Mouse (Mus musculus) neural tube, embryonic 13.5 days (tissue): ENCODE measurements around the gene Acad8. TPM values are rescaled to one million over a fixed set of nuclear protein-coding genes. Genes with fewer than 3 reads are reported as not detected.

Experiments used
- ATAC-seq: fragments of 200-750 bp; cut with Nextera tagmentation; 2 replicates; pipeline ENCODE4 v1.8.0; 2017; ENCODE audit warnings: low read depth, mild to moderate bottlenecking, moderate TSS enrichment, moderate library complexity
- H3K27ac ChIP-seq: fragments of 300-500 bp; sonication (generic); replicated peaks from 2 replicates; pipeline ENCODE4 v1.5.1; 2015; ENCODE audit warnings: moderate library complexity, mild to moderate bottlenecking, inconsistent platforms
- H3K27me3 ChIP-seq: fragments of 300-500 bp; sonication (generic); 2 replicates; pipeline ENCODE4 v1.6.1; 2015; ENCODE audit warnings: mild to moderate bottlenecking, inconsistent platforms
- H3K36me3 ChIP-seq: fragments of 300-500 bp; sonication (generic); 2 replicates; pipeline ENCODE4 v1.6.1; 2015; ENCODE audit warnings: mild to moderate bottlenecking, inconsistent platforms
- H3K4me1 ChIP-seq: fragments of 300-500 bp; sonication (generic); replicated peaks from 2 replicates; pipeline ENCODE4 v1.6.1; 2015; ENCODE audit warnings: inconsistent platforms
- H3K4me2 ChIP-seq: fragments of 300-500 bp; sonication (generic); 2 replicates; pipeline ENCODE4 v1.6.1; 2015; ENCODE audit warnings: inconsistent platforms, mild to moderate bottlenecking, moderate library complexity
- H3K4me3 ChIP-seq: fragments of 300-500 bp; sonication (generic); 2 replicates; pipeline ENCODE4 v1.5.1; 2015; ENCODE audit warnings: mild to moderate bottlenecking, inconsistent platforms
- H3K9ac ChIP-seq: fragments of 300-500 bp; sonication (generic); 2 replicates; pipeline ENCODE4 v1.6.1; 2015; ENCODE audit warnings: moderate library complexity, mild to moderate bottlenecking, inconsistent platforms
- H3K9me3 ChIP-seq: fragments of 300-500 bp; sonication (generic); 2 replicates; pipeline ENCODE4 v1.6.1; 2016; ENCODE audit warnings: inconsistent platforms
- WGBS: fragments of 180-500 bp; shearing (Covaris S2); methylation state at CpG from one replicate; pipeline ENCODE4 v1.1.7; 2015; 5-methylcytosine and 5-hydroxymethylcytosine counted together
- polyA plus RNA-seq: library from polyadenylated mRNA; unstranded; fragments of >200 nt; fragmentation: Nextera tagmentation; extraction: Ambion mirVana; gene quantifications from 2 replicates; pipeline ENCODE4 v1.2.1, GENCODE M21; 2015

Acad8 gene
- 30.7 and 34.2 TPM in 2 replicates for polyA plus RNA-seq

DNA sequence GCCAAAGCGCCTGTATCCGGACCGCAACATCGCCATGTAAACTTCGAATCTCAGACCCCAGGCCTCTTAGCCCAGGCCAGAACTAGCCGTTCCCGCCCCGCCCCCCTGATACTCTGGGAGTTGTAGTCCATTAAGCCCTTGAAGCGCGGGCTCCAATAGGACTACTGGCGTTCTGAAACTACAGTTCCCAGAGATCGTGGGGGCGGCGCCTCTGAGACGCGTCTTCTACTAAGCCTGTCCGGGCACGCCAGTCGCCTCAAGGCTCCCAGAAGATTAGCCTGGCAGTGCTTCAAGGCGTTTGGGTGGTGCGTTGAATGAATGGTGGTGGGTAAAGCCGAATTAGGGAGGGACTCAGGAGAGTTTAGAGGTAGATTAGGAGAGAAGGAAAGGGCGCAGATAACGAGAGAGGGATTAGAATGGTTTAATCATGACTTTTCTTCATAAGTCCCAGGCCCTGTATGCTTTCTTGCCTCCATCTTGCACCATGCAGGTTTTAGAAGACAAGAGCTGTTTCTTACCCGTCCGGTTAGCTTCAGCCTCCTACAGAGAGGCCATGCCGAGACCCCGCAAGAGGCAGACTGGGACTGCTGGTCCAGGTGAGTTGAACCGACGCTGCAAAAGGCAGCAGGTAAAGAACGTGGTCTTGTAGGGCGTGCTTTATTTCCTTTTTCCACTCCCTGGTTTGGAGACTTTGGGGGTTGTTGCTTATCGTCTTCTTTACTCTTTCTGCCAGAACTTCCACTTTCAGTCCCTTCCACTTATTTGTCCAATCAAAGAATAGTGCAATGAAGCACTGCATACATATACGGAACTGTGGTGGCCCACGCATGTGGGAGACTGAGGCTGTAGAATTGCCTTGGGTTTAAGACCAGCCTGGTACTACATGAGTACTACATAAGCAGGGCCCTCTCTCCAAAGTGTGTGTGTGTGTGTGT lies at the start of gene Acad8, which contains the start of gene Thyn1:
TSS of gene Acad8 (minus strand) at position 106 of the 935 bp plus-strand sequence.
TSS of gene Thyn1 (plus strand) at position 250 of the 935 bp plus-strand sequence.
- no peaks in the 10 kb centered on the region for H3K27me3 ChIP-seq
- peak; percentile 100 for ATAC-seq
- 2% methylated on average over 35 of the region's 35 CpGs for WGBS
- H3K27ac ChIP-seq: peak within 1 kb of the TSS; percentile 71
- H3K9me3 ChIP-seq: no peaks in the 10 kb centered on the region
- H3K9ac ChIP-seq: peak within 1 kb of the TSS; percentile 88
- H3K36me3 ChIP-seq: peaks cover 22% of the 10 kb centered on the region
- peak within 1 kb of the TSS; percentile 90 for H3K4me2 ChIP-seq
- peaks cover 27% of the 10 kb centered on the region for H3K4me1 ChIP-seq
- peak within 1 kb of the TSS; percentile 77 for H3K4me3 ChIP-seq

DNA sequence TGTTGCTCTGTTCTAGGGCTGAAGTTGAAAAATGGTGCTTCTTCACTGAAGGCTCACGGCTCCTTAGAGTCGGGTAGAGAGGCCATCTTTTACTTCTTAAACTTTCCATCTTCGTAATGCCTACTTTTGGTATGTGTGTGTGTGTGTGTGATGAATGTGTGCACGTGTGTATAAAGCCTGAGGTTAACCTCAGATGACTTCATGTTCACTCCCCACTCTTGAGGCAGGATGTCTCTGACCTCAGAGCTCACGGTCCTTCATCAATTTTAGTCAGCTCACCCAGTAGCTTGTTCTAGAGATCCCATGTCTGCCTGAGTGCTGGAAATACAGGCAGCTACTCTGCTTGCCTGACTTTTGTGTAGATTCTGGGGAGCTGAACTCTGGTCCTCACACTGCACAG lies 44.5 kb upstream of the Acad8 start:
- H3K9ac ChIP-seq: no peak overlapping the region
- H3K27ac ChIP-seq: no peak overlapping the region
- 92% methylated on average over 5 of the region's 5 CpGs for WGBS
- no peak overlapping the region for H3K4me2 ChIP-seq
- H3K9me3 ChIP-seq: no peaks in the 10 kb centered on the region
- no peaks in the 10 kb centered on the region for H3K4me1 ChIP-seq
- peaks cover 92% of the 10 kb centered on the region for H3K36me3 ChIP-seq
- ATAC-seq: no peak
- H3K27me3 ChIP-seq: no peaks in the 10 kb centered on the region
- no peak overlapping the region for H3K4me3 ChIP-seq

DNA sequence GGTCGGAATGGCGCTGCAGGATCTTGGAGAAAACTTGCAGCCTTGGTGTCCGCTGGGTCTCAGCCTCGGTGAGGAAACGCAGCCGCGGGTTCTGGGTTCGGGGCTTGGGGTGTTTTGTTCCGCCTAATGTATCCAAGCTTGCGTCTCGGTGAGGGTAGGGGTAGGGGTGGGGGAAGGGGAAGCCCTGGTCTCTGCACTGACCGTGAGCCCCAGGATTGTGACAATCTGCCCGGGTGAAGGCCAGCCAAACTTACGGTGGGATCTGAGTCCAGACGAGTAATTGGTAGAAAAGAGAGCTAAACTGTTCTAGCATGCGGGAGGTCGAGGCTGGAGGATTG lies 31.4 kb upstream of the Acad8 start:
- WGBS: under 1% methylated on average over 17 of the region's 17 CpGs
- Histone ChIP-seq H3K9ac (peak overlapping the region; percentile 81), H3K4me3 (peak overlapping the region; percentile 84), H3K9me3 (no peaks in the 10 kb centered on the region), H3K36me3 (no peaks in the 10 kb centered on the region; the same call in 1 of the 2 replicates), H3K27ac (0 out of 2 replicates have a peak overlapping the region, but pooled peaks have one; percentile 34), H3K4me1 (peaks cover 52% of the 10 kb centered on the region), H3K4me2 (peak overlapping the region; percentile 86), H3K27me3 (no peaks in the 10 kb centered on the region)
- peak; percentile 41 for ATAC-seq

DNA sequence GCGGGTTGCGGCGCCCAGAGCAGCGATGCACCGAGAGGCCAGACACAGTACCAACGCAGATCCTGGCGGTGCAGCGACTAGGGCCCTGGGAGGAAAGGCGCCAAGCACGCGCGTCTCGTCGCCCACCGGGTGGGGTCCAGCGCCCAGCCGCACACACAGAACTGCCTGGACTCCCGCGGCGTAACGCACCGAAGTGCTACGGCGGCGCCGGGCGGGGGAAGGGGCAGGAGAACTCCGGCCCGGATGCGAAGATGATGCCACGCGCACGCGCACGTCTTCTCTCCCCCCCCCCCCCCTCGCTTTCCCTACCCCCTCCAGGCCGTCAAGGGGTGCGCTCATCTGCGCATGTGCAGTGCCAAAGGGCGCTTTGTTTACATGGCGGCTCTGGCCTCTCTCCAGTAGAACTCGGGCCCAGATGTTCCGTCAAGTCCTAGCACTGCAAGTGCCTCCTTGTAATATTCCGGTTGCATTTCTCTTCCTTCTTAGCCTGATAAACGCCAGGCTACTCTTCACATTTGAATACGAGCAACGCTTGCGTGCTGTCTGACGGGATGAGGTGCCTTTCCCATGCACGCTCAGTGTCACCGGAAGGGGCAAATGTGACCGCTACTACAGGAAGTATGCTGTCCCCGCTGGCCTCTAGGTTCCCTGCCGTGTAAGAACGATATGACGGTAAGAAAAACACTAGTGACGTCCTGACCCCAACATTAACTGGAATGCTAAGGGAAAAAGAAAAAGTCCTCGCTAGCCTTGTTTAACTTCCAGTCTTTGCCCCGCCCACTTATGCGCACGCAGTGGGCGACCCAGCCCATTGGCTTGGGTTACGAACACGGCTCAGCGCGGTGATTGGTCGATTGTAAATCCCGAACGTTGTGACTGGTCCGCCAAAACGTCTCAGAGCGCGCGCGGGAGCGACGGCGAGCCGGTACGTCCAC lies 30.7 kb upstream of the Acad8 start, which contains the start of the genes Vps26b and Ncapd3:
TSS of gene Vps26b (minus strand) at position 238 of the 935 bp plus-strand sequence.
TSS of gene Ncapd3 (plus strand) at position 348 of the 935 bp plus-strand sequence.
- no peaks in the 10 kb centered on the region; the same call in 1 of the 2 replicates for H3K36me3 ChIP-seq
- no peaks in the 10 kb centered on the region for H3K9me3 ChIP-seq
- H3K27me3 ChIP-seq: no peaks in the 10 kb centered on the region
- under 1% methylated on average over 79 of the region's 80 CpGs for WGBS
- H3K27ac ChIP-seq: peak within 1 kb of the TSS; percentile 96
- H3K4me1 ChIP-seq: peaks cover 55% of the 10 kb centered on the region
- H3K4me2 ChIP-seq: peak within 1 kb of the TSS; percentile 86
- peak within 1 kb of the TSS; percentile 84 for H3K4me3 ChIP-seq
- peak within 1 kb of the TSS; percentile 98 for H3K9ac ChIP-seq
- peak; percentile 96 for ATAC-seq

DNA sequence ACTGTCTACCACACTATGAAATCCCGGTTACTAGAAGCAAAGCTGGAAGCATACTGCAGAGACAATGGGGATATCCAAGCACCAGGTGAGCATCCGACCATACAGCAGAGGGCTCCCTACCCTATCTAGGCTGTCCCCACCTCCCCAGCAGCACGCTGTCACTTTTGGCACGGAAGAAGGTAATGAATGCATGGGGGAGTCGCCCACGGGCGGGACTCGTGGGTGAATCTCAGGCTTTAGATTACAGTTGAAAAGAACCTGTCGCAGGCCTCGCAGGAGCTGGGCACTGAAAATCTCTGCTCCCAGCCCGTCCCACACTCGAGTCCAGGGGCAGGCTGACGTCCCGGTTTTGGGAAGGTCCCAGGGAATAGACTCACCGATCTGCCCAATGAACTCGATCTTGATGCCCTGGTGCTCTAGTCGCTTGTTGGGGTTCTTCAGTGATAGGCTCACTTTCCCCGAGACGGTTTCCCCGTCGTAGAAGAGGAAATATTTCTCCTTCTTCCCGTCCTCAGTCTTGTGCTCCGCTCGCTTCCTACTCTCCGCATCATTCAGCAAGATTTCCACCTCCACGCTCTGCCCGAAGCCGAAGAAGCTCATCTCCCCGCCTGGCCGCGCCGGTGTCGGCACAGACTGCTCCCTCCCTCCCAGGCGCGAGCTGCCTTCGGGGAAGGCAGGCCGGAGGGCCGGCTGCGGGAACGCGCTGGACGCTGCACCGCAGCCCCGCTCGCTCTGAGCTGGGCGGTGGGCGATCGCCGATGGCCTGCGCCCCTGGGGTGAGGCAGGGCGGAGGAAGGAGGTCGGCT lies 29.9 kb upstream of the Acad8 start:
- peak overlapping the region; percentile 86 for H3K4me2 ChIP-seq
- H3K9me3 ChIP-seq: no peaks in the 10 kb centered on the region
- H3K36me3 ChIP-seq: peaks cover 2% of the 10 kb centered on the region; the same call in 1 of the 2 replicates
- H3K4me3 ChIP-seq: peak overlapping the region; percentile 84
- peaks cover 62% of the 10 kb centered on the region for H3K4me1 ChIP-seq
- H3K9ac ChIP-seq: peak overlapping the region; percentile 98
- WGBS: 1% methylated on average over 52 of the region's 52 CpGs
- no peaks in the 10 kb centered on the region for H3K27me3 ChIP-seq
- peak overlapping the region; percentile 96 for H3K27ac ChIP-seq
- ATAC-seq: peak; percentile 58

DNA sequence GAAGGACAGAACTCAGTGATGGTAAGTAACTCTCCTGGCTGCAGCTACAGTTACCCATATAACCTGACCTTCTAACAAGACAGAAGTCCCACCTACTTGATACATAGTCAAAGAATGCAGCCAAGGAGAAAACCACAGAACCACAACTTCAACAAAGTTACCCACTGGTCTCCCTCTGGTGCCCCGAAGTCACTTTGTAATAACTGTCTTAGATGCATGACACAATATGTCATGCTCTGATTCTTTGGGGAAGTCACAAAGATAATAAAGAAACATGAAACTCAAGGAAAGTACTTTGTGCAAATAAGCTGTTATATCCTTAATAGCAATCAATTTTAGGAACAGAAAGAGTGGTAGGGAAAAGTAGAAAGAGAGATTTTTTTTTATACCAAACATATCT lies 27.3 kb upstream of the Acad8 start:
- H3K4me3 ChIP-seq: 0 out of 2 replicates have a peak overlapping the region, but pooled peaks have one; percentile 9
- H3K4me2 ChIP-seq: peak overlapping the region; percentile 86
- H3K4me1 ChIP-seq: peaks cover 65% of the 10 kb centered on the region
- no peaks in the 10 kb centered on the region for H3K27me3 ChIP-seq
- H3K9ac ChIP-seq: no peak overlapping the region
- H3K9me3 ChIP-seq: no peaks in the 10 kb centered on the region
- H3K36me3 ChIP-seq: peaks cover 9% of the 10 kb centered on the region
- ATAC-seq: no peak
- 88% methylated on average over 1 of the region's 1 CpGs for WGBS
- no peak overlapping the region for H3K27ac ChIP-seq

DNA sequence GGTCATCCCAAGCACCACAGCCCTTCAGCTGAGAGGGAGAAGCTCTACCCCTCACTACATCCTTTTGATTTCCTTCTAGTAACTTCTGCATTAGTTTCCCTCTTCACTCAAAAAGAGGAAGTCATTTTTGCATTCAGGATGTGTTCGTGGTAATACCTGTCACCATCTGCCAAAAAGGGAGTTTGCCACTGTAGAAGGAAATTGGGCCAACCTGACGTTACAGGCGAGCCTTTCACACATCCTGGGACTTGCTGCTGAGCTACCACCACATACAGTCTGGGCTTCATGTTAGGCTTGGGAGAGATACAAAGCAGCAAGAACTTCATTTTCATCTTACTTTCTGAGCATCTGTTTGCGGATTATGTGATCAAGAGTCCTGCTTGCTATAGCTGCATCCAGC lies 24.3 kb upstream of the Acad8 start:
- Histone ChIP-seq H3K4me1 (peaks cover 52% of the 10 kb centered on the region), H3K27me3 (no peaks in the 10 kb centered on the region), H3K27ac (no peak overlapping the region), H3K9ac (no peak overlapping the region), H3K4me2 (no peak overlapping the region), H3K36me3 (peaks cover 26% of the 10 kb centered on the region), H3K4me3 (no peak overlapping the region), H3K9me3 (no peaks in the 10 kb centered on the region)
- 98% methylated on average over 4 of the region's 4 CpGs for WGBS
- no peak for ATAC-seq

DNA sequence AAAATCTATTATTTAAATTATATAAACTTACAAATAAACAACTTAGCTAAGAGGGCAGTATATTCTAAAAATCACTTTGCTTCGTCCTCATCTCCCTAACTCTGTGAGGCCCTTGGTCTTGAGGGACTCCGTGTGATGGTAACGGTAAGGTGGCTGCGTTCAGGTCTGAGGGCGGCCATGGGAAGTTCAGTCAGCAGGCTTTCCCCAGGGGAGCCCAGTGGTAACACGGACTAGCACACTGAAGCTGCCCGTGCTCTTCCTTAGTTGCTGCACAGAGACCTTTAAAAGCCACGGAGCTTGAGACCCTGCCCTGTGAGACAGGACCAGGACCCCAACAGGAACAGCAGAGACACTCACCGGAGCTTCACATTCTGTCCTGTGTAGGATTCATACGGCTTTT lies 19.6 kb upstream of the Acad8 start:
- Histone ChIP-seq H3K4me2 (no peak overlapping the region), H3K27me3 (no peaks in the 10 kb centered on the region), H3K27ac (no peak overlapping the region), H3K36me3 (peaks cover 68% of the 10 kb centered on the region), H3K9ac (no peak overlapping the region), H3K9me3 (no peaks in the 10 kb centered on the region), H3K4me1 (peaks cover 11% of the 10 kb centered on the region; the same call in 1 of the 2 replicates), H3K4me3 (no peak overlapping the region)
- WGBS: 93% methylated on average over 10 of the region's 10 CpGs
- ATAC-seq: no peak

DNA sequence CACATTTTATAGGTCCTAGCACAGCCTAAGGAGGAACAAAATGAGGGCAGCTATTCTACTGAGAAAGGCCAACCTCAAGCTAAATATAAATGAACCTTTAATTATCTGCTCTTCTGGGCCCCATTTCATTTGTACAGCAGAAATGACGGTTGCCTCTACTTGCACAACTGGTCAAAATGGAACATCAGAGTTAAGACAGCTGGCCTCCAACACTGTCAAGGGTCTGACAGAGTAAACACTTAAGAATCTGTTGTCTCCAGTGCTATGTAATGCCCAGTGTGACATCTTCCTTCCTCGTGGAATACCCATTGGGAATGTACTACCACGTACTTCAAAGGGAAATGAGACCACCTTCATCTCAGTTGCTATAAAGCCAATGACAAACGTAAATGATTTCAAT lies 12.2 kb upstream of the Acad8 start:
- Histone ChIP-seq H3K36me3 (peaks cover 97% of the 10 kb centered on the region), H3K27ac (no peak overlapping the region), H3K4me3 (no peak overlapping the region), H3K27me3 (no peaks in the 10 kb centered on the region), H3K4me2 (no peak overlapping the region), H3K4me1 (no peaks in the 10 kb centered on the region), H3K9me3 (no peaks in the 10 kb centered on the region), H3K9ac (no peak overlapping the region)
- no peak for ATAC-seq
- 86% methylated on average over 4 of the region's 4 CpGs for WGBS

DNA sequence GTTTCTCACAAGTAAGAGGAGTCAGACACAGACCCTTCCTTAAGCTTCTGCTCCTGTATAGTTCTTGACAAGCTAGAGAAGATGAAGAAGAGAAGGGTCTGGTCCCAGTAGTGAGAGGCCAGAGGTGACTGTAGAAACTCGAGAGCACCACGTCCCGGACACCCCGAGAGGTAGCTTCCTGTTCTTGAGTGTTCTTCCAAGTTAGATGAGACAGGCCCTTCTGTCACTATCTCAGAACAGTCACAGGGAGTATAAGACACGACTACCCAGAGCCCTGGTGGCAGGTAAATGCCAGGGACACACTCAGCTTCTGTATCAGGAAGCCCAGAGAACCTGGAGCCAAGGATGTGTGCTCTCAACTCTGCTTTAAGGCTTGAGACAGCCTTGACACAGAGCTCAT lies 9.9 kb upstream of the Acad8 start:
- Histone ChIP-seq H3K27me3 (no peaks in the 10 kb centered on the region), H3K9ac (no peak overlapping the region), H3K27ac (no peak overlapping the region), H3K36me3 (peaks cover 96% of the 10 kb centered on the region), H3K9me3 (no peaks in the 10 kb centered on the region), H3K4me1 (no peaks in the 10 kb centered on the region), H3K4me2 (no peak overlapping the region), H3K4me3 (no peak overlapping the region)
- ATAC-seq: no peak
- WGBS: 82% methylated on average over 5 of the region's 5 CpGs

DNA sequence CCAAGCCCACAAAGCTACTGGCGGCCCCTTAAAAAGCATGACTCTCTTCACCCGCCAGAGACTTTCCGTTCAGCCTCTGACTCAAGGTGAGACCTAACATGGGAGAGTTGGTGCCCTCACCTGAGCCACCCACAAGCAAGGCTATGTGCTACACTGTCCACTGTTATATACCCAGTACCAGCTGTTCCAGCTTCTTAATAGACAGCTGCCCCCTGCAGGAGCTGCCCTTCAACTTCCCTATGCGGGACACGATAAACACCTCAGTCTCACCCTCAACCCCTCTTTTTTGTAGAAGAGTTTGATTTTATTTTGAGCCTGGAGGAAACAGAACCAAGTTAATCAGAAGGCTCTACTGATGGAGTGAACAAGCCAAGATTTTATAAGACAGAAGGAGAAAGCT lies 7.5 kb upstream of the Acad8 start:
- Histone ChIP-seq H3K36me3 (peaks cover 90% of the 10 kb centered on the region), H3K9me3 (no peaks in the 10 kb centered on the region), H3K27me3 (no peaks in the 10 kb centered on the region), H3K4me1 (peaks cover under 1% of the 10 kb centered on the region), H3K9ac (no peak overlapping the region), H3K27ac (no peak overlapping the region), H3K4me3 (no peak overlapping the region), H3K4me2 (no peak overlapping the region)
- no peak for ATAC-seq
- WGBS: 95% methylated on average over 5 of the region's 5 CpGs
